Mouse (Mus musculus) splenic B cell, adult 2 months (primary cell): ENCODE measurements around the gene Tgm6.

ENCODE experiments used
- DNase-seq: peaks from one replicate; pipeline ENCODE4 v3.0.0-alpha.2; 2011; ENCODE audit warnings: low read depth, low spot score
- H3K27me3 ChIP-seq: 2 replicates; pipeline ENCODE4 v1.6.1; 2012; ENCODE audit warnings: mild to moderate bottlenecking, low read length, moderate library complexity, mixed read lengths; ENCODE audit not compliant: control insufficient read depth, poor library complexity, insufficient read depth, severe bottlenecking
- H3K36me3 ChIP-seq: 2 replicates; pipeline ENCODE4 v1.6.1; 2012; ENCODE audit warnings: mild to moderate bottlenecking, low read length, moderate library complexity, mixed read lengths; ENCODE audit not compliant: control insufficient read depth, poor library complexity, insufficient read depth, severe bottlenecking

Gene Tgm6

GRCm38 (mm10) chr2:130112116-130112515 lies at the start of gene Tgm6:
TSS of gene Tgm6 (plus strand) at chr2:130112416.
- H3K27me3 ChIP-seq = no peaks in the 10 kb centered on the region
- no peak for DNase-seq
- H3K36me3 ChIP-seq = no peaks in the 10 kb centered on the region

DNA sequence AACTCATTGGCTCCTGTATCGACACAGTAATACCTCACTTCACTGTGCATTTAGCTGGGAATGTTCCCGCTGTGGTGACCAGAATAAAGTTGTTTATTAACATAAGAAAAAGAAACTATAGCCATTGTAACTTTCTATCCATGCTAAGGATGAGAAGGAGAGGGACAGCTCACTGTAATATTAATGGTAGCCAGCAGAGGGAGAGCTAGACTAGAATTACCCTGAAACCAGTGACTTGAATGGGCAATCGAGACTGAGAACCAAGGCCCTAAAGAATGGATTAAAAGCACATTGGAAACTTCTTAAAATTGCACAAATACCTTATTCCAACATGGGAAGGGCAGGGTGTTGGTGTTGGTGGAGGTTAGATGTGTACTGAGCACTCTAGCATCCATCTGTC lies 44.0 kb upstream of the Tgm6 start:
- H3K27me3 ChIP-seq = no peaks in the 10 kb centered on the region; the same call in 1 of the 2 replicates
- peak; percentile 17 for DNase-seq
- no peaks in the 10 kb centered on the region for H3K36me3 ChIP-seq

DNA sequence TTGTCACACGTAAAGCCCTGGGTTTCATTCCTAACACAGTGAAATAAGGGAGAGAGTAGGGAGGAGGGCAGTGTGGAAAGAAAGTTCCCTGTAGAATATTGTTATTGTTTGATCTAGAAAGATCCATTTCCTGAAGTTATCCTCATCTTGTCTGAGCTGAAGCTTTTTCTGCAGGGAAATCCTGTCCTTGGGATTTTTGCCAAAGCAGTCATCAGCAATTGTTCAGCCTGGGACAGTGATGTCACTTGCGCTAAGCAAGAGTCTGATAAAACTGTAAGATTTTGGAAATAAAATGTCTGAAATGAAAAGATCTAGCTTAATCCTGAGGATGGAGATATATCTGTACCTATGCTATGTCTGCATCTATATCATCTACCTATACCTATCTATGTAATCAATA lies 41.8 kb upstream of the Tgm6 start:
- no peaks in the 10 kb centered on the region; the same call in 1 of the 2 replicates for H3K27me3 ChIP-seq
- no peaks in the 10 kb centered on the region for H3K36me3 ChIP-seq
- no peak for DNase-seq

DNA sequence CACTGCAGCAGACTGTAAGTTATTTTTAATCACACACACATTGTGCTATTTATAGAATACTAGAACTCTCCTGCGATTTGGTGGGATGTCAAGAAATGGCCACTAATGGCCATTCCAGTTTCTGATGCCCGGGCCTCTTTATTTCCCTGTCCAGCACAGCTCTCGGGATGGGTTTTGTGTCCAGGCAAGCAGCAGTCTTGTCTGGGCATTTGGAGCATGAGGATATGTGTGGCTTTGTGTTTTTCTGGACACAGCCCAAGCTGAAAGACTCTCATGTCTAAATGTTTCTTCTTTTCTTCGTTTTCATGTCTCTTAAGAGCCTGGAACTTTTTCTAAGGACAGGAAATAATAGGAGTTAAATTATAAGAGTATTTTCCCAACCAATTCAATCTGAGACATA lies 588 bp downstream of the Tgm6 start:
- DNase-seq = no peak

DNA sequence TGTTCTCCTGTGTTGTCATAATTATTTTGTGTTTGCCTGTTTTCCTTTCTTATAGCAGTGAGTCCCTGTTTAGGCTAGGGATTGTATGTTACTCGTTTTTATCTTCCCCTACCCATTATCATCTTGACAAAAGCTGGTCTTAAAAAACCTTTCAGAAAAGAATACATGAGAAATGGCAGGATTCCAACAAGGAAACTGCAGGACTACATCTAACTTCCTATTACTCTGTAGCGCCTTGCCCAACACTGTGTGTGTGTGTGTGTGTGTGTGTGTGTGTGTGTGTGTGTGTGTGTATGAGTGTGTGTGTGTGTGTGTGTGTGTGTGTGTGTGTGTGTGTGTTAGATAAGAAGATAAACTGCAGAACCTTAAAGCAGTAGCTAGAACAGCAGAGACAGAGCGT lies 1.2 kb downstream of the Tgm6 start:
- DNase-seq = no peak
- Histone ChIP-seq H3K27me3 (no peaks in the 10 kb centered on the region), H3K36me3 (no peaks in the 10 kb centered on the region)

More for the DNA sequence above, 588 bp downstream of the Tgm6 start:
- H3K36me3 ChIP-seq = no peaks in the 10 kb centered on the region
- no peaks in the 10 kb centered on the region for H3K27me3 ChIP-seq

DNA sequence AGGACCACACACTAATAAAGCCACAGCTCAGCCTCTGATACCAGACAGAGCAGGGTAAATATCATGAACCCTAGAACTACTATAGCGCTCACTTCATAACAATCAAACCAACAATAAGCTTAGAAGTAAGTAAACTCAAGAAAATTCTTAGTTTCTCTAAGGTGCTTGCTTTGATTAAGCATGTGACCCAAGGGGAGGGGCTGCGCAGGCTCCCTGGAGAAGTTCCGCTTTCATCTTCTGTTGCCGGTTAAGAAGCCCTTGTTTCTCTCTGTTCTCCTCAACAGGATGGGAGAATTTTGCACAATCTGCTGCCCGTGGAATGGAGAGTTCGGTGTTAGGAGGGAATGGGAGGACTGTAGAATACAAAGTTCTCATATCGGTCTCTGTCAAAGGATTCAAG lies 6.4 kb downstream of the Tgm6 start:
- no peak for DNase-seq
- H3K36me3 ChIP-seq = no peaks in the 10 kb centered on the region
- H3K27me3 ChIP-seq = no peaks in the 10 kb centered on the region

- H3K36me3 ChIP-seq = no peaks in the 10 kb centered on the region
- no peaks in the 10 kb centered on the region for H3K27me3 ChIP-seq
- no peak for DNase-seq
Measured at GRCm38 (mm10) chr2:130125279-130126059, 13.3 kb downstream of the Tgm6 start.

GRCm38 (mm10) chr2:130126073-130126472 lies 13.9 kb downstream of the Tgm6 start:
- Histone ChIP-seq H3K36me3 (no peaks in the 10 kb centered on the region), H3K27me3 (no peaks in the 10 kb centered on the region)
- no peak for DNase-seq

DNA sequence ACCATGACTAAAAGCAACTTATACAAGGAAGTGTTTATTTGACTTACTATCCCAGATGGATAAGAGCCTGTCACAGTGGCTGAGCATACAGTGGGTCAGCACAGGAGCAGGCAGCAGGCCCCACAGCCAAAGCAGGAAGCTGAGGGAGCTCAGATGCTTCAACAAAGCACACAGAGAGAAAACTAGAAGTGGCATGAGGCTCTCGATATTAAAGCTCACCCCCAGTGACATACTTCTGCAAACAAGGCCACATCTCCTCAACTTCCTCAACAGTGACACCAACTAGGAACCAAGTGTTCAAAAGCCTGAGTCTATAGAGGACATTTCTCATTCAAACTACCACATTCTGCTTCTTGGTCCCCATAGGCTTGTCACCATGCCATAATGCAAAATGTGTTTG lies 17.5 kb downstream of the Tgm6 start:
- no peaks in the 10 kb centered on the region for H3K27me3 ChIP-seq
- DNase-seq = no peak

GRCm38 (mm10) chr2:130143011-130143410 lies 30.8 kb downstream of the Tgm6 start:
- DNase-seq = no peak
- no peaks in the 10 kb centered on the region for H3K36me3 ChIP-seq
- no peaks in the 10 kb centered on the region for H3K27me3 ChIP-seq

More for the DNA sequence above, 17.5 kb downstream of the Tgm6 start:
- H3K36me3 ChIP-seq = no peaks in the 10 kb centered on the region

GRCm38 (mm10) chr2:130144703-130145324 lies 32.6 kb downstream of the Tgm6 start:
- no peaks in the 10 kb centered on the region for H3K27me3 ChIP-seq
- DNase-seq = no peak
- H3K36me3 ChIP-seq = no peaks in the 10 kb centered on the region

DNA sequence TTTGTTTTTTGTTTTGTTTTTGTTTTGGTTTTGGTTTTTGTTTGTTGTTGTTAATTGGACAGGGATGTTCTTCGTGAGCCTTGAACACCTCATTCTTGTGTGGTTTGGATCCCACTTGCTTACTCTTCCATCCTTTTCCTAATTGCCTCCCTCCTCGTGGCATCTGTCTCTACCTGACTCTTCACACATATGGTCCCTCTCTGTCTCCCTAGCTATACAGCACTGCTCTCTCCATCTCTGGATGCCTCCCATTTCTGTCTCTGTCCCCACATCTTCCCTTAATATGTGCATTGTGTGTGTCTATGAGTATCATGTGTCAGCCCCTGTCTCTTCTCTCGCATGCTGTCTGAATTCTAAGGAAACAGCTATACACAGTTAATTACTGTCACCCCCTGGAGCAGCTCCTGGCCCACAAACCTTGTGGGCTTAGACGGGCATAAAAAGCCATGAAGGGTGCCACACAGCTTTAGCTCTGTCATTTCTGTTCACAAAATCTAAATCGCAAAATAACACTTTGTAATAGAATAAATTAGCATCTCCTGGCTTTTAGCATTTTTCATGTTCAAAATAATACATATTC lies 34.0 kb downstream of the Tgm6 start:
- Histone ChIP-seq H3K36me3 (no peaks in the 10 kb centered on the region), H3K27me3 (no peaks in the 10 kb centered on the region)
- no peak for DNase-seq

- Histone ChIP-seq H3K27me3 (no peaks in the 10 kb centered on the region), H3K36me3 (no peaks in the 10 kb centered on the region)
- DNase-seq = no peak
Measured at GRCm38 (mm10) chr2:130155171-130155570, 43.0 kb downstream of the Tgm6 start.

DNA sequence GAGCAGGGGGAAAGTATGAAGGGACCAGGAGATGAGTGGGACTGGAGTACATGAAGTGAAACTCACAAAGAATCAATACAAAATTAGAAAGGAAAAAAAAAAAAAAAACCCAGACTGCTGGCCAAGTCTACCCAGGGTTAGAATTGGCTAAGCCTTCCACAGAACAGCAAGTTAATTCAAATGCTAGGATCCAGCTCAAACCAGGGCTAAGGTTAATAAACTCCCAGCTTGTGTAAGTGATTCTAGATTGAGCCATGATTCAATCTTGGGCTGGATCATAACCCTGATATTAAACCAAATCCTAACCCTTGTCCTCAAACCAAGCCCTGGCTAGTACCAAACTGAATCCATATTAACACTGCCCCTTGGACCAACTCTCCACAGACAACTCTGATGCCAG lies 43.6 kb downstream of the Tgm6 start:
- no peak for DNase-seq
- Histone ChIP-seq H3K36me3 (no peaks in the 10 kb centered on the region), H3K27me3 (no peaks in the 10 kb centered on the region)
